Mouse (Mus musculus) bone marrow macrophage, adult 2 months (primary cell): ENCODE data around the gene Hes2.

Experiments
- CTCF ChIP-seq: IDR thresholded peaks from 2 replicates; pipeline ENCODE4 v1.5.1; 2012; ENCODE audit warnings: low read depth, mild to moderate bottlenecking, low read length, moderate library complexity
- POLR2A ChIP-seq: IDR thresholded peaks from 2 replicates; pipeline ENCODE4 v1.6.1; 2012; ENCODE audit warnings: mild to moderate bottlenecking, low read depth, low read length, borderline replicate concordance

GRCm38 (mm10) chr4:152161601-152162000 is 2.9 kb downstream of the Hes2 start:
- no peak for TF ChIP-seq CTCF
- no peak for TF ChIP-seq POLR2A
